8 mouse cellular contexts compared by ENCODE assay signal in the genomic region with DNA sequence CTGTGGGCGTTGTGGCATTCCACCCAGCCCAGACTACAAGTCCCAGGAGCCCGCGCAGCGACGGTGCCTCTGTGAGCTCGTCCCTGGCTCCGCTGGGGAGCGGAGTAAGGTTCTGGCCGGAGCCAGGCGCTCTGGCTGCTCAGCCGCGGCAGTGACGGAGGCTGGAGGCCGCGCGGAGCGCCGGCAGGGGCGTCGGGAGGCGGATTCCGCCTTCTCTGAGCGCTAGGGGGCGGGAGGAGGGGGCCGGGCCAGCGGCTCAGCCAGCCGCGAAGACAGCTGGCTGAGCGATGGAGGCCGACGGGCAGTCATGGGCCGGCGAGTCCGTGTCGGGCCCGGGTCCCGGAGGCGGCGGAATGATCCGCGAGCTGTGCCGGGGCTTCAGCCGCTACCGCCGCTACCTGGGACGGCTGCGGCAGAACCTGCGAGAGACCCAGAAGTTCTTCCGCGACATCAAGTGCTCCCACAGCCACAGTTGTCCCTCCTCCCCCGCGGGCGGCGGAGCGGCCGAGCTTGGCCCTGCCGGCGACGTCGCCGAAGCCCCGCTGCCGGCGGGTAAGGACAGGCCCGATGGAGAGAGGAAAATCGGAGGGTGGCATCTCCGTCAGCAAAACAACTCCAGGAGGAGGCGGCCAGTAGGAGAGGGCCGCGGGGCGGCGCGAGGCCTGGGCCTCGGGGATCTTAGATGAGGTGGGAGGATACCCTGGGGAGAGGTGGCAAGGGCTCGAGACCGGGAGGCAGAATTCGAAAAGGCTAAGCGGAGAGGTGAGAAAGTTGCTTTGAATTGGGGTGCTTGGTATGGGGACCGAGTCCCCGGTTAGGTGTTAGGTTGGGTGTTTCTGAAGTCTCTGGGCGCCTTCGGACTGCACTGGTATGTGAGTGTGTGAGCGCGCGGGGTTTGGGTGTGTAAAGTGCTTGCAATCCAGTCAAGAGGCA. TPM values are rescaled to one million over a fixed set of nuclear protein-coding genes. Genes with fewer than 3 reads are reported as not detected.
DNase-seq lines count a peak whose midpoint lies in the region; ATAC-seq and TF ChIP-seq lines count a peak whose summit lies in the region.

A gene (plus strand): TSS at position 237 of the 933 bp plus-strand sequence.

- H3K36me3 ChIP-seq in megakaryocyte, embryonic 14.5 days (replicated peaks; ENCODE audit: low read length) = peaks cover 3% of the 10 kb centered on the region

- H3K9me3 ChIP-seq in megakaryocyte, embryonic 14.5 days = no peaks in the 10 kb centered on the region

- ATAC-seq in activated CD4-positive, CD25-positive, alpha-beta regulatory T cell, adult 4 months = peak; percentile 89

- peak; percentile 82 to 93 for DNase-seq in gastrocnemius, adult 8-10 months (ENCODE audit: low spot score in 2 of 2)
- DNase-seq in hindlimb bud, embryonic 11.5 days (ENCODE audit: extremely low spot score, low read depth, low spot score) = peak; percentile 83
- peak; percentile 79 to 90 for DNase-seq in left cerebral cortex, adult 8-10 months (ENCODE audit: low spot score in 2 of 2)
- DNase-seq in right cerebral cortex, postnatal 10 days (ENCODE audit: low spot score in 2 of 2) = peak; percentile 95
- DNase-seq in urinary bladder, postnatal 25 days (ENCODE audit: low spot score) = peak; percentile 84

- peak within 1 kb of the TSS; percentile 65 for H3K4me3 ChIP-seq in cortical plate, adult 2 months (ENCODE audit: insufficient read depth, low read length)
- H3K4me3 ChIP-seq in megakaryocyte, embryonic 14.5 days (replicated peaks) = peak within 1 kb of the TSS; percentile 94

- H3K27ac ChIP-seq in cortical plate, adult 2 months (ENCODE audit: insufficient read depth, low read length) = peak within 1 kb of the TSS; percentile 78

- peaks cover 8% of the 10 kb centered on the region; the same call in 1 of the 2 replicates for H3K4me1 ChIP-seq in cortical plate, adult 2 months (ENCODE audit: control insufficient read depth, insufficient read depth, low read length)
- peaks cover 27% of the 10 kb centered on the region for H3K4me1 ChIP-seq in megakaryocyte, embryonic 14.5 days

- TF ChIP-seq CTCF in cortical plate, adult 2 months (IDR thresholded peaks at IDR 0.05; ENCODE audit: extremely low read depth, insufficient read depth, low read length) = no peak

- peaks cover 10% of the 10 kb centered on the region for H3K27me3 ChIP-seq in megakaryocyte, embryonic 14.5 days (replicated peaks)

- TF ChIP-seq POLR2A in cortical plate, adult 2 months (IDR thresholded peaks at IDR 0.05; ENCODE audit: extremely low read depth, insufficient read depth, low read length) = peak; percentile 72; the same call in 1 of the 2 replicates

RNA-seq across cellular contexts. Expression of the gene that starts here (rescaled TPM):
- polyA plus RNA-seq in activated CD4-positive, CD25-positive, alpha-beta regulatory T cell, adult 4 months (2017; shearing (Covaris generic)) = 1 to 10 TPM; 4.0 to 4.3 TPM
- polyA plus RNA-seq in cortical plate, adult 2 months (2012; rRNA removed) = 24.0 TPM in 2 replicates
- total RNA-seq in gastrocnemius, adult 8-10 months (2022) = 10 to 100 TPM in 1 of 4 experiments, 1 to 10 TPM in 3; 7.7 to 11.2 (median 8.5) TPM
- 10 to 100 TPM; 40.9 to 51.7 (median 42.4) TPM for total RNA-seq in left cerebral cortex, adult 8-10 months (2022)
- polyA plus RNA-seq in megakaryocyte, embryonic 14.5 days (2012; ENCODE audit: insufficient read depth, low replicate concordance) = 0.19 and 0.83 TPM in 2 replicates

Comparison
In these comparisons a context has a peak if more than half of its experiments do, and no peak if none do; other contexts are left out.
1. Peak in every context shown above with its lines: DNase-seq, ATAC-seq, H3K4me3 ChIP-seq and H3K27ac ChIP-seq.